Mouse (Mus musculus) layer of hippocampus, adult 9-10 months (tissue): ENCODE results near the gene Hs3st1.
"Not testable (repeated sequence)": the region's sequence is repeated elsewhere in the genome, so short reads cannot be mapped to it uniquely, and the experiment has no call there.

ENCODE experiments used
- DNase-seq: peaks from one replicate; pipeline ENCODE4 v3.0.0; 2022; ENCODE audit warnings: low spot score

The Hs3st1 gene

DNA sequence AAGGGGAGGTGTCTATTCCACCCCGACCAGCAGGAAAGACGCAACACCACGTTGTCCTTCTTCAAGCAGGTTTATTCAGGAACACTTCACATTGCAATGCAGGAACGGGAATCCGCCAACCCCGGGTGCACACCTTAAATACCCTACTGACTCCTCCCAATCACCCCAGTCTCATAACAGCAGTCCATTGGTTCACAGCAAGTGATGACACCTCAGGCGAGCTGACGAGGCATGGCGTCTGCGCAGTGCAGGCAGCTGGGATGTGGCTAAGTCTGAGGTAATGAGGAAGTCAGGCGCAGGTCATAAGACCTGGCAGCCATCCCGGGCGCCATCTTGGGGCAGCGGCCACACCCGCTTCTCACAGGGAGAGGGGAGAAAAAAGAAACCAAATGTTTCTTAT, at the start of gene Hs3st1:
Gene Hs3st1 (minus strand): TSS at position 101 of the 400 bp plus-strand sequence.
- DNase-seq, result not testable (repeated sequence)

DNA sequence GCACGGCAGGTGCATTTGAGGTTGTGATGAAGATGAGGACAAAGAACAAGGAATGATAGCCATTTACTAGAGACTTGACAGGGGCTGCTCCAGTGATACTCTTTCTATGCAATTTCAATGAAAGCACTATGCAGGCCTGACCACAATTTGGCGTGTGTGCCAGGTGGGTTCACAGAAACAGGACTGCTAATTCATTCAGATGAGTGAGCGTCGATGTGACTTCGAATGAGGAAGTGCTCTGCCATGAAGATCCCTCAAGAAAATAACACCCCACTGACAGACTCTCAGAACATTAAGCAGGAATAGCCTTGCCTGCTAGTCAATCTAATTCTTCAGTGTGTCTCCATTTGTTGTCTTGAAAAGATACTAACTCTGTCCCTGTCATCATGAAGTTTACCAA, 49.4 kb upstream of the Hs3st1 start:
- DNase-seq, result no peak

DNA sequence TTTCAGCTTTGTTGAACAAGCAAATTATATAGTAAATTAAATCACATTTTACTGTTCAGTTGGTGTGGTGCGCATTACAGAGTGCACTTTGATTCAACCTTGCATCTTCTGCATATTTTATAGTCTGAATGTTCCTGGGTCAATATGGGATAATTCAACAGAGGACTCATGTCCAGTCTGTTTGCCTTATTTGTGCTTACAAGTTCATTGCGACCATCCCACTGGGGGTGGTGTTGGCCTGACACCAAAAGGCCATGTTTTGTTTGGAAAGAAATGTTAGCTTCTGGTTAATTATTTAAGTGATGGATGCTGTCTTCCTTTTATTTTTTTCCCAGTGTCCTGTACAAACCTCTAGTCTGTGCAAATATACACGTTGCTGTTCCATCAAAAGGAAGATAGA, 48.7 kb upstream of the Hs3st1 start:
- DNase-seq, result no peak

DNA sequence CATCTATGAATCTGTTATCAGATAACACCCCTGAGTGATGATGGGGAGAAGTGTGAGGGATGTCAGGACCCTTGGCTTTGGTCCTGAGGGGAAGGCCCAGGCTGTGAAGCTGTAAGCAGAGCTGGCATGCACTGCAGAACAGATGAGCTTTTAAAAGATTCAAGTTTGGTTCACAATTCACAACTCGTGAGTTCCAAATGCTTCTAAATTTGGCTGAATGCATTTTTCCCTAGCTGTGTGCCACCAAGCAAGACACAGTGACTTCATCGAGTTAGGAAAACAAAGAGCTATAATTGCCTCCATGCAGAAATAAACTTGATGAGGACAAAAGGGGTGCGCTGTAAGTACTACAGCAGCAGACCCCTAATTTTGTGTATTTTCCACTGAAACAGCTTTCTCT, 48.2 kb upstream of the Hs3st1 start:
- DNase-seq, result peak; percentile 8

DNA sequence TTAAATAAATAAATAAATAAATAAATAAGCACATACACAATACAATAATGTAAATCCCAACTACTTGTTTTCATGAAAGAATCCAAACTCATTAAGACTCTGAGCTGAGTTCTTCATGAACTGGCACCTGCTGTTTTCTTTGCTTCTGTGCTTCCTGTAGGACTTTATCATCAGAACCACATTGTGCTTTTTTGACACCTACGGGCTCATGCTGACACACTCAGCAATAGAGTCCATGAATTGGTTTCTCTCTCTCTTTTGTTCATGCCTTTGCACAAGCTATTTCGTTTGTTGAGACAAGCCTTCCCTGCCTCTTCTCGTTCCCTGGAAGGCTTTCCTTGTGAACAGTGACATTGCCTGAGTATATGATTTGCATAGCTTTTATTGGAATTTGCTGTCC, 46.8 kb upstream of the Hs3st1 start:
- DNase-seq, result no peak

DNA sequence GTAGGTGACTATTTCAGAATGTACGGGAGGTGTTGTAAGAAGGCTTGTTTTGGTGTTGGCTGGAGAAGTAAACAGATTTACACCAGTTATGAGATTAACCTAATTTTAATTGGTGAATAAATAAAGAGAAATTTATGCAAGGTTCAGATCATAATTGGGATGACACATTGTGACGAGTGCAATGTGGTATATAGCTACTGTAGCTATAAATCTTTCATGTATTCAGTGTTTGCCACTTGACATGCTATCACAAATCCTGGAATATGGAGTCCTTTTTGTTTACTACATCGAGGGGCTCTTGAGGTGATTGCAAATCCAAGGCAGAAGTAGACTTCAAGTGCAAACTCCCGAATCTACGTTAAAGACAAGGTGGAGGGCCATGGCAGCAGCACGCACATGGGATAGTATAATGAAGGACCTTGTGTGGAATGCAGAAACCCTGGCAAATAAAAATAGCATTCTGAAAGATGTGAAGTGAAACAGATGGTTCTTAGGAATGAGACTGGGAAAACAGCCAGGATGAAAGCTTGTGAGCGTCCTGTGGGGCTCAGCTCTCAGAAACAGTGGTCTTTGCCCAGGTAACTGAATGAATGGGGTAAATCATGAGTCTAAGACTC, 21.9 kb upstream of the Hs3st1 start:
- no peak for DNase-seq

DNA sequence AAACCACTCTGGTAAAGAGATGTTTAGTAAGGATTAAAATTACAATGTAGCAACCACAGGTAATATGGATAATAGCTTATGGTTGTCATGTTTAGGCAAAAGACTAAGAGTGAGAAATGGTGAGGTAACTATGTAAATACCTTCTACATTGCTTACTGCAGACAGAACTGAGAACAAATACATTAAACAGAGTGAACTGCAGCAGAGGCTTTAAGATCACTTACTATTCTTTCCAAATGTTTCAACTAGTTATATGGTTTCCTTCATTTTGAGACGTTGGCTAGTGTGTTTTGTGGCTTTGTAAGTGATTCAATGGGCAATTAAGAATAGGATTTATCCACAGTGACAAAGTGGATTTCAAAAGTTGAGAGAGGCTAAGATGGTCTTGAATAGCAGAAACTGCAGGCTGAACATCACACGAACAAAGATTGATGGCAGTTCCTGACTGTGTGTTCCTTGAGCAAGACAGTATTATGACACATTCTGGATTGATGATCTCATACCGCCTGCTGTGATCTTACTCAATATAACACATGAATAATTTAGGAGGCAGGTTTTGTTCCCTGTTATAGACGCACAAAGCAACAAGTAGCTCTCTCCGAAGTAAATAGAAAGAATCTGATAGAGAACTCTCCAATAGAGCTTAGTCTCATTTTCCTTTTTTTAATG, 16.5 kb upstream of the Hs3st1 start:
- DNase-seq, result no peak

DNA sequence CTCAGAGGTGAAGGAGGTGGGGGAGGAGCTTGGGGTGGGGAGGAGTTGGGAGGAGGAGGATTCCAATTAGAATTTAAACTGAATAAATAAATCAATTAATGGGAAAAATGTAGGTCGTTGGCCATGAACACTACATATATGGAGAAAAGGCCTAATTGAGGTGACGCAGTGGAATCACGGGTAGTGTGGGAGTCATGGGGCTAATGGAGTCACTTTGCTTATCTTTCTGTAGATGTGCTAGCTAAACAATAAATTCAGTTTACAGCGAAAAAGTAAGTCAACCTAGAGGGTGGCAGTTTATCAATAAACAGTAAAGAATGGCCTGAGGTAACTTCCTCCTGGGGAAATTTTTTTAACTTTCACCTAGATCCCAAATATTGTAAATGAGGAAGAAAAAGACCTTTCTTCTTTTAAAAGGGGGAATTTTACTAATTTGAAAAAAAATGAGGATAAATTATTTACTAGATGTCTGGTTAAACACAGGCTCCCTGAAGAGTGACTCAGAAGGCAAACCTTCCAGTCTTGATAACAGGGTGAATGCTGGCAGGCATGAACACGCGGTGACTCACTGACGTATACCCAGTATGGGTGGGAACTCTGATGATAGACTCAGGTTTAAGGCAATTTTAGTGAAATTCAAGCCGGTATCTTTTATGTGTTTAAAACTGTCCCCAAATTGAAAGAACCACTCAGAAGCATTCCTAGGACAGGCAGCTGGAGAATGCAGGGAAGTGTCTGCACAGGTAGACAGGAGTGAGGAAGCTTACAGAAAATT, 6.6 kb upstream of the Hs3st1 start:
- no peak for DNase-seq

DNA sequence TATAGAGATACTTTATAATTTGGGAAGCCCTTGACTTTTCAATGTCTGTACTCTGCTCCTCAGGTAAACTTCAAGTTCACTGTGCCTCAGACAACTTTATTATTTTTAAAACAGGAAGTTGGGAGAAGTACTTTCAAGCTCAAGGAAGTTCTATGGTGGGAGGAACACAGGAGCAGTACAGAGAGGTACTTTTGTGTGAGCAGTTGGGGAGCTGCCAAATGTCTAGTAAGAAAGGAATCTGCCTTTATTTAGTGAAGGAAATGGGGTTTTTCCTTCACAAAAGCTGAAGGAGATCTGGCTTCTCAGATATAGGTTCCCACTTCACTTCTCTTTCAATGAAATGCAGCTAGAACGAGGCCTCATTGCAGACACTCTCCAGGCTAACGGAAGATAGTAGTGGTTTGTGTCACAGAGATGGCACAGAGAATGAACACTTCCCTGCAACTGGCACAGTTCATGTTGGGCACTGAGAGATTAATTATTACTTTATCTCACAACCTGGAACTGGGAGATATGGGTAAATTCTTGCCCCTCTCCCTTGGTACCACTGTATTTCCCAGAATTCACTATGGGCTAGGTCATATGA, 3.7 kb upstream of the Hs3st1 start:
- no peak for DNase-seq

DNA sequence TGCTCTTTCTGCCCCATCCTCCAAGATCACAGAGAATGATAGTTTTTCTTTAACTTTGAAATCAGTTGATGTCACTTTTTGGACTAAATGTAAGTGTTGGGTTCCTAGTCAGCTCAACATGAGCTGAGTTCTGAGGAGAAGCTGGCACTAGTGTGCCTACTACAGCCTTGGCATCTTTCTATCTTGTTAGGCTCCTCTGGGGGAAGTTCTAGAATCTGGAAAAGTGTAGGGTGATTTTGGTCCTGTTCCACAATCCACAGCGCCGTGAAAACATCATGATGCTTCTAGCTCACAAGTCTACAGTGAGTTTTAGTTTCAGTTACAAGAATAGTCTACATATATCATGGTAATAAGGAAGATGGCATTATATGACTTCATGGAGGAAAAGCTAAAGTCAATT, 18.4 kb downstream of the Hs3st1 start:
- no peak for DNase-seq

DNA sequence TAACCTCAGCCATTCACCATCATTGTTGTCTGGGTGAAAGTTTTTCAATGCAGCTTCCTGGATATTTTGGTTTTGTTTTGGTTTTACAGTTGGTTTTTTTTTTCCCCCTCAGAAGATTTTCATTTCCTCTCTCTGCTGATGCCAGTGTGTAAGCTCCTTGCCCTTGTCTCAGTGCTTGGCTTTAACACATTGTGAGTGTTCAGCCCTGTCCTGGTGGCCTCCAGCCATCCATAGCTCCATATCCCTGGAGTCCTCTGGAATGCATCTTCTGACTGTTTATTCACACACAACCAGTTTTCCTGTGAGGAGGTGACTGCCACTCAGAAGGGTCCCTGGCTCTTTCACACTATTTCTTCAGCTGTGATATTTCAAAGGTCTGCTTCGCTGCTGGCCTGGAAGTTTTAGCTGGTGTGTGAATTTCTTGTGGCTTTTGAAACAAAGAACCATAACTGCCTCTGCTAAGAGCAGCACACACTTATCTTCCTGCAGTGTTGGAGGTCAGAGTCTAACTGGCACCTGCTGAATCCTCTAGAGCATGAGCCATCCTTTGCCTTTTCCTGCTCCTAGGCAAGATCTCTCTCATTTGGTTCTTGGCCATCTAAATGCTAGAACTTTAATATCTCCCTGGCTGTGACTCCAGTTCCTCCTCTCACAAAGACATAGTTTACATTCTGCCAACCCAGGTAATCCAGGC, 21.4 kb downstream of the Hs3st1 start:
- no peak for DNase-seq

DNA sequence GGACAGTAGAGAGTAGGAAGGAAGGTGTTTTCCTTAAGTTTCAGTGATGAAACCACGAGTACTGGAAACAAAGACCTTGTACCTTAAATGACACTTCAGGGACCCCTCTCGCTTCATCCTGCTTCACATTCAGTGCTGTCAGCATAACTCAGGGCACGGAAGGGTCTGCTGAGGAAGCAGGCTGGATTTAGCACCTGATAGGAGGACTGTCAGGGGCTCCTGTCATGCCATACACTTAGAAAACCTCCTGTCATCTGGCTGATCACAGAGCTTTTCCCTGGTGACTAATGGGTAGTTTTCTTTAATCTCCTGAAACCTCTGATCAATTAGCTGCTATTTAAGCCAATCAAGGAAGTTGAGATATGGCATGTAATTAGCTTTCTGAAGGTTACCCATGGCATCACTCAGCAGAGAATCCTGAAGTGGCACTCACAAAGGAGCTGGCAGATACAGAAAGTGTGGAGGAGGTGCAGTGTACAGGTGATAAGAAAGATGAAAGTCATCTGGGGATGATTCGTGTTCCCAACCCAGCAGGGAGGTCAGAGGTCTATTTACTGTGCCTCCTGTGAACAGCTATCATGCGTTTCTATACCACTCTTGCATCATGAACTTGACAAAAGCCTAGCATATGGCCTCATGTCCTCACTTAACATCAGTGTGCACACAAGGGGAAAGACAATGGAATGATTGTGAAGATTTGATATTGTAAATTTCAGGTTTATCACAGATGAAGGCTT, 22.1 kb downstream of the Hs3st1 start:
- no peak for DNase-seq

DNA sequence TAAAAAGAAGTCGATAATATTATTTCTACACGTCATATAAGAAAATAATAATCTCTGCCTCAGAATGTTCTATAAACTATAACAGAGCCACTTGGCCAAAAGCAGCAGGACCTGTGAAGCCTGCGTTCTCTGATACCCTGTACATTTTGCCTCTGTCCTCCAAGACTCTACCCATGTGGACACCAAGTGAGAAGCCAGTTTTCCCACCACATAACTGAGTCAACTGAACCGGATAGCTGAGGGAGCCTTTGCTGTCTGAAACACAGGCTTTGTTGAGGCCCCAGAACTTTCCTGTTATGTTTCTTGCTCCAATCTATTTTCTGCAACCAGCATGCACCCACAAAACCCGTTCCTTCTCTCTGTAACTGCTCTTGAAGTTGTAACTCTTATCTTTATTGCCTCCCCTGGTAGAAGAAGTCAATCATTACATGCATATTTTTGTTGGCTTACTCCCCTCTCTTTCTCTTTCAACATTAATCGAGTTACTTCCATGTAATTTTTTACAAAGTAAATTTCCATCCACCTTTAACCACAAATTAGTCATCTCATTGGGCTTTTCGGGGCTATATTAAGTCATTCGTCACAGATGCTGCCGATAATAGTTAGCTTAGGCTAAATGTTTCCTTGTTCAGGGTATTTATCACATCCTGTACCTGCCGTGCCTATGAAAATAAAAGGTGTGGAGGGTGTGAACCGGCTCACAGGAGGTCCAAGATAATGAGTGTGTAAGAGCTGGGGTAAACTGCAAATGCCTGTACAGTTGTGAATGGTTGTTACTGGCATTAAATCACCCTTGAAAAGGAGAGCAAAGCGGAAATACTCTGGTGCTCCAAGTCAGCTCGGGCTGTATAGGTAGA, 39.4 kb downstream of the Hs3st1 start:
- DNase-seq, result no peak

DNA sequence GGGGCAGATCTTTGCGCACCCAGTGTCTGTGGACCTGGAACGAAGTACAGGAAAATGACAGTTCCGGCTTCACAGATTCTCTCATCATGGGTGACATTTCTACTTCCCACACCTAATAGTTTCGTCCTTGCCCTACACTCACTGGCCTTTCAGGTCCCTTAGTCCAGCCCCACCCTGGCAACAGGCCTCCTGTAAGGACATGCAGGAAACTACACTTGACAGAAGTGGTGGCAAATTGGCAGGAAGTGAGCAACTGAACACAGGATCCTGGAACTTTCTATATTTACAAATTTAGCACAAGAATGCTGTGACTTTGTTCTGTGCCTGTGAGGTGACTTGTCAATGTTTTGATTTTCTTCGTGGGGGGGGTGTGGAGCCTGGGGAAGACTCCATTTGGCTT, 40.1 kb downstream of the Hs3st1 start:
- DNase-seq, result no peak

DNA sequence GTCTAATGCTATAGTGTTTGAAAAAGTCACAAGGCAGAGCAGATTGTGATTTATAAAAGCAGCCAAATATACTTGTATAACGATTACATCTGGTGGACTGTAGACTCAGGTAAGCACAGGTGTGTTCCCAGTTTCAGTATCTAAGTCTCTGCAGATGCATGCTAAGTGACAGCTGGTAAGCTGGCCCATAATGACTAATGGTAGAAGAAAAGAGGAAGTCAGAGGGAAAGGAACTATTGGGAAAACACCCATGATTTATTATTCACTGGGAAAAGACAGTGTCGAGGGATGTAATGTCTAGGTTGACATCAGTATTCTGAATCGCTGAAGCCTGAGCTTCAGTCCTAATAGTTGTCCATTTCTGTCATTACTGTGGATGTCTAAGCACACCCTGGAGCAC, 49.7 kb downstream of the Hs3st1 start:
- no peak for DNase-seq

DNA sequence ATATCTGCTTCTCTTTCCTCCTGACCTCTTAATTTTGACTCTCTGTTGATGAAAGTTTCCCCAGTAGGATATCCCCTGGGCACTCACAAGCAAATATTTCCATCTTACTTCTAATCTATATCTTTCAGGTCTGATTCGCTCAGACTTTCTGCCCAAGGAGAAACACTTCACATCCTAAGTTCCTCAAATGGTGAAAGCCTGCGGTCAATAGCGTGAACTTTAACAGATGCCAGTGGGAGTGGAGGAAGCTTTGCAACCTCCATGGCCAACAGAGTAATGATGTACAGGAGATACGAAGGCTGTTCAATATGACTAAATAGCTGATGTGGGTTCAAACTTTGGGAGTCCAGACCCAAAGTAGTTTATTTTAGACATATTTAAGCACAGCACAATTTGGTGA, 94.4 kb downstream of the Hs3st1 start:
- DNase-seq, result no peak

DNA sequence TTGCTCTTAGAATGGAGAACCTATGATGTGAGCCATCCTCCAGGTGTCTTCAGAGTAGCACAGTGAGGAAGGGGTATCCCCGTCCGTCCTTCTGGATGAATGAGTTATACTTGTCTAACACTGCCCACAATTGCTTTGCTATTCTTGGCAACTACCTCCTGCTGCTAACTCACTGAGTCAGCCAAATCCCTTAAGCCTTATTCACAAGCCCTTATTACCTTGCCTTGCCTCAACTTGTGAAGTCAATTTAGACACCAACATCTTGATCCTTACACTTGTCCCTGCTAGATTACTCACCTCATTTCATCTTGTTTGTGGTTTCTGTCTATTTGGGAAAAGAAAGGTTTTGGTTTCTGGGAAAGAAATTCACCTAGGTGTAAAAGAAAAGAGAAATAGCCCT, 95.9 kb downstream of the Hs3st1 start:
- no peak for DNase-seq

DNA sequence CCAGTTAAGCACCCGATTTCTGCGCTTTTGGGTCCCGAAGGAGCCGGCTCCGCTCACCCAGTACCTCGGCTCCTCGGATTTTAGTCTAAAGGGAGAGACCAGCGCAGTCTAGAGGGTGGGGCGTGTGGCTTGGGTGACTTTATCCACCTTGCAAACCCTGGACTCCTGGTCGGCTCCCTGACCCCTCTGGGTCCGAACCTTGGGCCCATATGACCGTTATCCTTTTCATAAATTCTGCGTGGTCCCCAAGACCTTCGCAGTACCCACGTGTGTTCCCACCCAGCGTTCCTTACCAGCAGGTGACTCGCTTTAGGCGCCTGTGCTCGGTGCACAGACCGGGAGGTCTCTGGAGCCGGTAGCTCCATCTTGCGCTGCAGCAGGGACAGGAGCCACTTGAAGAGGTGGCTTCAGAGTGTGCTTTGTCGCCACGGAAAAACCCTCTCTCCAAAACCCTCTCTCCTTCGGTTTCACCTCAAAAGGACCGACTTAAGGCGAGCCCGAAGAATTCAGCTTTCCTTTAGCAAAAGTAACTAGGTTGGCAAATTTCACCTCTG, 110.4 kb downstream of the Hs3st1 start:
- DNase-seq, result no peak

DNA sequence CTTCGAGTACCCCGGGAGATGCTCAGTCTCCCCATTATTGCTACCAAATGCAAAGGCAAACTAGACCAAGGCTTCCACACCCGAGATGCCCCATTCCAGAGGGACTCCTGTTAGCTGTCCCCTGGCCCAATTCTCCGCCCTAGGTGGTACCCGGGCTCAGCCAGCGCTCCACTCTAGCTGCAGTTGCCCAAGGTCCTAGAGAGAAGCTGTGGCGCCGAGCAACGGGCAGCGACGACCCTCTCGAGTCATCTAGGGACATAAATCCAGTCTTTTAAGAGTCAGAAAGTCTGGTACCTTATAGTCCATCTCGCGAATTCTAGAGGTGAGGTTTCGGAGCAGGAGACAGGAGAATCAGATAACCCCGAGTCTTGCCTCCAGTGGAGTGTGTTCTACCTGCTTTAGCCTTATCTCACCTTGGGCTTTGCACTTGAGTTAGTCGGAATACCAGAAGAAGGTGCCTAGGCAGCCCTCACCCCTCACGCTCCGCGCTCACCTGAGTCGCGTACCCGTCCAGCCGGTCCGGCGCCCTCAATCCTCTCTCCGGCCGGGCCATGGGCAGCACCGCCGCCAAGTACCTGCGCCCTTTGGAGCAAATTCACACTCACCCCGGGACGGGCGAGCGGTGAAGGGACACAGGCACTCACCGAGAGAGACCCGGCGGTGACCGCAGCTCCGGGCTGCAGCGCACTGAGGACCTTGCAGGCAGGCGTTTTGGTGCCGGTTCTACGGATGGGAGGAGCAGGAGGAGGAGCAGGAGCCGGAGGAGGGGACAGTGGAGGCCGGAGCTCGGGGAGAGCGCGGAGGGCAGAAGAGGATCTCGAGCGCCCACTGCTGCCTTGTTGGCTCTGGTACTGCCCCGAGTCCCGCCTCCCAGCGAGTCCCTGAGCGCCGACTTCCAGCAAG, 111.1 kb downstream of the Hs3st1 start:
- peak; percentile 50 for DNase-seq
